In genomic region chr5:136882788-136883439, GRCm38 (mm10) we compare ENCODE assay signal across 8 mouse cellular contexts. TPM values are rescaled to one million over a fixed set of nuclear protein-coding genes. Genes with fewer than 3 reads are reported as not detected.
DNase-seq lines count a peak whose midpoint lies in the region; ATAC-seq lines count a peak whose summit lies in the region.

Col26a1 (minus strand) TSS chr5:136883209.

- H3K9me3 ChIP-seq in embryonic facial prominence, embryonic 10.5 days: no peaks in the 10 kb centered on the region
- no peaks in the 10 kb centered on the region for H3K9me3 ChIP-seq in neural tube, embryonic 13.5 days

- peak within 1 kb of the TSS; percentile 90 for H3K4me3 ChIP-seq in embryonic facial prominence, embryonic 10.5 days
- H3K4me3 ChIP-seq in neural tube, embryonic 13.5 days: peak within 1 kb of the TSS; percentile 58

- H3K36me3 ChIP-seq in embryonic facial prominence, embryonic 10.5 days (replicated peaks): peaks cover 28% of the 10 kb centered on the region
- no peaks in the 10 kb centered on the region for H3K36me3 ChIP-seq in neural tube, embryonic 13.5 days

- intact Hi-C loops in left cerebral cortex, postnatal 14 days (cut with DNase I): no loop called here

- peak; percentile 21 to 22 for DNase-seq in left cerebral cortex, adult 18-20 months (ENCODE audit: low spot score in 2 of 2)
- DNase-seq in left cerebral cortex, adult 11 months (ENCODE audit: low spot score): no peak
- peak; percentile 80 for DNase-seq in embryonic facial prominence, embryonic 10.5 days (ENCODE audit: low spot score)
- peak; percentile 39 to 53 for DNase-seq in gastrocnemius, postnatal 4 days (ENCODE audit: low spot score in 2 of 2)
- DNase-seq in left cerebral cortex, postnatal 14 days (ENCODE audit: low spot score in 2 of 2): peak; percentile 14 to 38
- DNase-seq in T-cell, adult 2 months (ENCODE audit: low spot score): no peak
- DNase-seq in layer of hippocampus, postnatal 36 days: no peak

- ATAC-seq in neural tube, embryonic 13.5 days (ENCODE audit: low read depth): peak; percentile 51

- peak within 1 kb of the TSS; percentile 97 for H3K27ac ChIP-seq in embryonic facial prominence, embryonic 10.5 days (replicated peaks)
- peak within 1 kb of the TSS; percentile 30; the same call in 1 of the 2 replicates for H3K27ac ChIP-seq in neural tube, embryonic 13.5 days (replicated peaks)

- peaks cover 33% of the 10 kb centered on the region for H3K27me3 ChIP-seq in embryonic facial prominence, embryonic 10.5 days (replicated peaks; ENCODE audit: low read depth, poor library complexity, severe bottlenecking)
- peaks cover 40% of the 10 kb centered on the region for H3K27me3 ChIP-seq in neural tube, embryonic 13.5 days

- H3K4me1 ChIP-seq in embryonic facial prominence, embryonic 10.5 days: peaks cover 54% of the 10 kb centered on the region
- H3K4me1 ChIP-seq in neural tube, embryonic 13.5 days (replicated peaks): peaks cover 33% of the 10 kb centered on the region

- H3K4me2 ChIP-seq in neural tube, embryonic 13.5 days: peak within 1 kb of the TSS; percentile 83

- H3K9ac ChIP-seq in neural tube, embryonic 13.5 days: peak within 1 kb of the TSS; percentile 84

- under 1% methylated on average over 44 of the region's 44 CpGs for WGBS in embryonic facial prominence, embryonic 10.5 days
- WGBS in neural tube, embryonic 13.5 days: 2% methylated on average over 43 of the region's 44 CpGs

RNA-seq across cellular contexts. Expression of gene Col26a1, which starts in this region (rescaled TPM):
- total RNA-seq in left cerebral cortex, adult 18-20 months (2021): 1 to 10 TPM; 7.3 to 8.8 TPM
- 103 and 118 TPM in 2 replicates for polyA plus RNA-seq in embryonic facial prominence, embryonic 10.5 days (2016; fragmentation: Nextera tagmentation; extraction: Ambion mirVana)
- total RNA-seq in gastrocnemius, postnatal 4 days (2021): 10 to 100 TPM; 51.4 to 54.9 TPM
- total RNA-seq in left cerebral cortex, postnatal 14 days (2021): 10 to 100 TPM; 17.2 to 20.4 TPM
- polyA plus RNA-seq in neural tube, embryonic 13.5 days (2015; fragmentation: Nextera tagmentation; extraction: Ambion mirVana): 45.3 and 47.2 TPM in 2 replicates
- 1 to 10 TPM; 3.7 to 3.9 TPM for total RNA-seq in layer of hippocampus, postnatal 36 days (2021)

Comparison
In these comparisons a context has a peak if more than half of its experiments do, and no peak if none do; other contexts are left out.
1. DNase-seq: peak in left cerebral cortex, adult 18-20 months (2 of 2), embryonic facial prominence, embryonic 10.5 days (single experiment), gastrocnemius, postnatal 4 days (2 of 2) and left cerebral cortex, postnatal 14 days (2 of 2); none in left cerebral cortex, adult 11 months (single experiment), T-cell, adult 2 months (single experiment) and layer of hippocampus, postnatal 36 days (0 of 2).